13 mouse cellular contexts compared by ENCODE assay signal in genomic region chr11:21425480-21426101, GRCm38 (mm10). TPM values are rescaled to one million over a fixed set of nuclear protein-coding genes. Genes with fewer than 3 reads are reported as not detected.
DNase-seq lines count a peak whose midpoint lies in the region; ATAC-seq and TF ChIP-seq lines count a peak whose summit lies in the region.
"Had no signal": no experiment of that assay in that cellular context is flagged by ENCODE, and none has a peak within 500 bp of the region (broad histone marks: within the 10 kb centered on the region; RNA-seq: fewer than 3 reads in every experiment).

No protein-coding gene starts in this region.

- no peak for ATAC-seq in lung, postnatal 0 days
- ATAC-seq in liver, postnatal 0 days = no peak
- ATAC-seq in midbrain, embryonic 14.5 days (ENCODE audit: low FRiP score, low TSS enrichment) = no peak

- no peak for TF ChIP-seq CTCF in lung, postnatal 0 days (IDR thresholded peaks at IDR 0.05)
- no peak for TF ChIP-seq CTCF in liver, postnatal 0 days (IDR thresholded peaks at IDR 0.05; ENCODE audit: low read depth)
- TF ChIP-seq CTCF in left cerebral cortex, adult 2 months (IDR thresholded peaks at IDR 0.05) = no peak

- H3K27ac ChIP-seq in lung, postnatal 0 days (ENCODE audit: low read length) = no peak overlapping the region
- peak overlapping the region; percentile 62 for H3K27ac ChIP-seq in liver, postnatal 0 days (ENCODE audit: low read depth)
- H3K27ac ChIP-seq in midbrain, embryonic 14.5 days (replicated peaks; ENCODE audit: low read depth, low read length) = no peak overlapping the region
- no peak overlapping the region for H3K27ac ChIP-seq in left cerebral cortex, adult 2 months
- H3K27ac ChIP-seq: embryonic facial prominence, embryonic 13.5 days; hindbrain, embryonic 15.5 days; limb, embryonic 13.5 days had no signal

- H3K9ac ChIP-seq in lung, postnatal 0 days (replicated peaks; ENCODE audit: low read depth) = no peak overlapping the region
- no peak overlapping the region for H3K9ac ChIP-seq in liver, postnatal 0 days (replicated peaks)
- no peak overlapping the region for H3K9ac ChIP-seq in midbrain, embryonic 14.5 days (replicated peaks; ENCODE audit: low read length)
- H3K9ac ChIP-seq: embryonic facial prominence, embryonic 13.5 days; hindbrain, embryonic 15.5 days; limb, embryonic 13.5 days had no signal

- 74% methylated on average over 6 of the region's 6 CpGs for WGBS in lung, postnatal 0 days
- 70% methylated on average over 6 of the region's 6 CpGs for WGBS in liver, postnatal 0 days (ENCODE audit: insufficient replicate concordance)
- 89% methylated on average over 6 of the region's 6 CpGs for WGBS in midbrain, embryonic 14.5 days

- no peak overlapping the region for H3K4me3 ChIP-seq in lung, postnatal 0 days (ENCODE audit: low read depth, low read length)
- no peak overlapping the region for H3K4me3 ChIP-seq in liver, postnatal 0 days (ENCODE audit: low read depth, low read length)
- H3K4me3 ChIP-seq in midbrain, embryonic 14.5 days (replicated peaks; ENCODE audit: low read depth, low read length) = no peak overlapping the region
- H3K4me3 ChIP-seq in left cerebral cortex, adult 2 months = no peak overlapping the region
- H3K4me3 ChIP-seq: embryonic facial prominence, embryonic 13.5 days; hindbrain, embryonic 15.5 days; limb, embryonic 13.5 days had no signal

- no peak overlapping the region for H3K4me2 ChIP-seq in lung, postnatal 0 days (replicated peaks; ENCODE audit: low read depth, low read length)
- no peak overlapping the region for H3K4me2 ChIP-seq in liver, postnatal 0 days (ENCODE audit: low read depth, low read length)
- H3K4me2 ChIP-seq in midbrain, embryonic 14.5 days (ENCODE audit: low read length) = no peak overlapping the region
- H3K4me2 ChIP-seq: embryonic facial prominence, embryonic 13.5 days; hindbrain, embryonic 15.5 days; limb, embryonic 13.5 days had no signal

- no peaks in the 10 kb centered on the region for H3K9me3 ChIP-seq in lung, postnatal 0 days (ENCODE audit: low read length)
- no peaks in the 10 kb centered on the region for H3K9me3 ChIP-seq in liver, postnatal 0 days (ENCODE audit: low read length)
- H3K9me3 ChIP-seq in midbrain, embryonic 14.5 days (ENCODE audit: control insufficient read depth, low read length) = no peaks in the 10 kb centered on the region
- H3K9me3 ChIP-seq: embryonic facial prominence, embryonic 13.5 days; hindbrain, embryonic 15.5 days; limb, embryonic 13.5 days had no signal

- intact Hi-C loops in gastrocnemius, postnatal 36 days (cut with DNase I) = no loop called here
- intact Hi-C loops in left cerebral cortex, adult 2 months (cut with DNase I) = no loop called here

- no peak for TF ChIP-seq EP300 in lung, postnatal 0 days (IDR thresholded peaks at IDR 0.05)
- TF ChIP-seq EP300 in liver, postnatal 0 days (IDR thresholded peaks at IDR 0.05; ENCODE audit: low read depth) = no peak

- H3K36me3 ChIP-seq in lung, postnatal 0 days (ENCODE audit: insufficient read depth, low read length) = no peaks in the 10 kb centered on the region
- H3K36me3 ChIP-seq in liver, postnatal 0 days (replicated peaks; ENCODE audit: insufficient read depth, low read length) = no peaks in the 10 kb centered on the region
- H3K36me3 ChIP-seq in midbrain, embryonic 14.5 days (ENCODE audit: control insufficient read depth, insufficient read depth, low read length) = no peaks in the 10 kb centered on the region
- H3K36me3 ChIP-seq: embryonic facial prominence, embryonic 13.5 days; hindbrain, embryonic 15.5 days; limb, embryonic 13.5 days had no signal

- H3K4me1 ChIP-seq in lung, postnatal 0 days (ENCODE audit: insufficient read depth, low read depth, low read length) = no peaks in the 10 kb centered on the region
- peaks cover 15% of the 10 kb centered on the region for H3K4me1 ChIP-seq in liver, postnatal 0 days (ENCODE audit: insufficient read depth)
- H3K4me1 ChIP-seq in midbrain, embryonic 14.5 days (ENCODE audit: control insufficient read depth, insufficient read depth, low read length) = no peaks in the 10 kb centered on the region
- H3K4me1 ChIP-seq: embryonic facial prominence, embryonic 13.5 days; hindbrain, embryonic 15.5 days; limb, embryonic 13.5 days had no signal

- no peaks in the 10 kb centered on the region for H3K27me3 ChIP-seq in lung, postnatal 0 days (replicated peaks; ENCODE audit: insufficient read depth, low read length)
- H3K27me3 ChIP-seq in liver, postnatal 0 days (ENCODE audit: insufficient read depth, low read length) = no peaks in the 10 kb centered on the region
- no peaks in the 10 kb centered on the region for H3K27me3 ChIP-seq in midbrain, embryonic 14.5 days (ENCODE audit: control insufficient read depth, insufficient read depth, low read length)
- H3K27me3 ChIP-seq: embryonic facial prominence, embryonic 13.5 days; hindbrain, embryonic 15.5 days; limb, embryonic 13.5 days had no signal

- DNase-seq in gastrocnemius, postnatal 25 days = peak; percentile 11
- DNase-seq in gastrocnemius, postnatal 36 days = no peak
- peak; percentile 45 for DNase-seq in lung, postnatal 0 days (ENCODE audit: low spot score)
- DNase-seq in lung, postnatal 14 days = no peak
- peak; percentile 15 to 37 for DNase-seq in adrenal gland, postnatal 36 days
- no peak for DNase-seq in liver, postnatal 0 days
- no peak for DNase-seq in midbrain, embryonic 14.5 days
- DNase-seq in left cerebral cortex, adult 2 months (ENCODE audit: extremely low spot score in 1 of 2, low spot score in 2 of 2) = no peak
- DNase-seq: gastrocnemius, postnatal 14 days; right cerebral cortex, postnatal 25 days had no signal

RNA-seq across cellular contexts. Expression of gene Ugp2, which starts 54.6 kb away (rescaled TPM):
- 100 to 1,000 TPM; 358 to 461 TPM for total RNA-seq in gastrocnemius, postnatal 25 days (2021)
- total RNA-seq in gastrocnemius, postnatal 36 days (2021) = 100 to 1,000 TPM; 381 to 442 TPM
- 76.4 and 92.6 TPM in 2 replicates for polyA plus RNA-seq in lung, postnatal 0 days (2015; fragmentation: Nextera tagmentation; extraction: Ambion mirVana)
- 10 to 100 TPM; 79.9 to 97.4 TPM for total RNA-seq in adrenal gland, postnatal 36 days (2021)
- 88.1 and 92.9 TPM in 2 replicates for polyA plus RNA-seq in liver, postnatal 0 days (2015; fragmentation: Nextera tagmentation; extraction: Ambion mirVana)
- polyA plus RNA-seq in midbrain, embryonic 14.5 days (2014; fragmentation: Nextera tagmentation; extraction: Ambion mirVana) = 54.9 and 59.8 TPM in 2 replicates
- 10 to 100 TPM; 69.0 to 76.3 TPM for total RNA-seq in left cerebral cortex, adult 2 months (2021)

Comparison
In these comparisons a context has a peak if more than half of its experiments do, and no peak if none do; other contexts are left out.
1. DNase-seq: peak in gastrocnemius, postnatal 25 days (single experiment), lung, postnatal 0 days (single experiment) and adrenal gland, postnatal 36 days (2 of 2); none in gastrocnemius, postnatal 36 days (0 of 2), lung, postnatal 14 days (single experiment), liver, postnatal 0 days (single experiment), midbrain, embryonic 14.5 days (single experiment) and left cerebral cortex, adult 2 months (0 of 2).